Mouse (Mus musculus): ENCODE results near the gene Kcnh3.

The Kcnh3 gene

DNA sequence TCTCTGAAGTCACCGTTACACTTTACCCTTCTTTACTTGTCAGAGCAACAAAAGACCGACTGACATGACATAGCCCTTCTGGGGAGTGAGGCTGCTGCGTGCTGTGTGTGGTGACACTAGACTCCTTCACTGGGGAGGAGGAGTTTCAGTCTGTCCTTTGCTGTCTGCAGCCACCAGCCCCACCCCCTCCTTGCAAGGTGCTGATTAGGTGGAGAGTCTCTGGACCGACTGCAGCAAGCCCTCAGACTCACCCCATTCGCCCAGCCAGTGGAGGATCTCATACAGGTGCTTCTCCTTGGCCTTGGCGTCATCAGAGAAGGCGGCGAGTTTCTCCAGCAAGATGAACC lies 60.5 kb downstream of the Kcnh3 start:
- no peak for DNase-seq (ENCODE audit: low spot score)

- DNase-seq (ENCODE audit: low spot score): no peak
Measured at GRCm38 (mm10) chr15:99290586-99290985, 65.9 kb downstream of the Kcnh3 start.

Measured in lung, postnatal 25 days (tissue).